Mouse (Mus musculus) embryonic facial prominence, embryonic 14.5 days (tissue): Measurements from ENCODE around the gene Ddx28. TPM values are rescaled to one million over a fixed set of nuclear protein-coding genes. Genes with fewer than 3 reads are reported as not detected.

Source experiments
- ATAC-seq: fragments of 200-750 bp; cut with Nextera tagmentation; 2 replicates; pipeline ENCODE4 v1.8.0; 2017; ENCODE audit warnings: low read depth, moderate number of reproducible peaks, moderate TSS enrichment
- DNase-seq: peaks from one replicate; pipeline ENCODE4 v3.0.0-alpha.2; 2015; ENCODE audit warnings: low spot score
- H3K27ac ChIP-seq: fragments of 300-500 bp; sonication (generic); replicated peaks from 2 replicates; pipeline ENCODE4 v1.5.1; 2014; ENCODE audit warnings: low read depth, mild to moderate bottlenecking, low read length, moderate library complexity
- H3K27me3 ChIP-seq: fragments of 300-500 bp; sonication (generic); replicated peaks from 2 replicates; pipeline ENCODE4 v1.6.1; 2014; ENCODE audit warnings: low read length; ENCODE audit not compliant: control insufficient read depth, insufficient read depth
- H3K36me3 ChIP-seq: fragments of 300-500 bp; sonication (generic); 2 replicates; pipeline ENCODE4 v1.6.1; 2014; ENCODE audit warnings: low read length, mixed read lengths; ENCODE audit not compliant: control insufficient read depth, insufficient read depth
- H3K4me1 ChIP-seq: fragments of 300-500 bp; sonication (generic); 2 replicates; pipeline ENCODE4 v1.6.1; 2014; ENCODE audit warnings: antibody characterized with exemption, low read length; ENCODE audit not compliant: control insufficient read depth, insufficient read depth
- H3K4me2 ChIP-seq: fragments of 300-500 bp; sonication (generic); 2 replicates; pipeline ENCODE4 v1.6.1; 2014; ENCODE audit warnings: low read depth, mild to moderate bottlenecking, low read length, moderate library complexity, mixed read lengths
- H3K4me3 ChIP-seq: fragments of 300-500 bp; sonication (generic); 2 replicates; pipeline ENCODE4 v1.5.1; 2014; ENCODE audit warnings: low read depth, mild to moderate bottlenecking, low read length
- H3K9ac ChIP-seq: fragments of 300-500 bp; sonication (generic); 2 replicates; pipeline ENCODE4 v1.6.1; 2014; ENCODE audit warnings: low read depth, mild to moderate bottlenecking, low read length, moderate library complexity, mixed read lengths
- H3K9me3 ChIP-seq: fragments of 300-500 bp; sonication (generic); 2 replicates; pipeline ENCODE4 v1.6.1; 2016; ENCODE audit warnings: low read length; ENCODE audit not compliant: control insufficient read depth
- WGBS: fragments of 180-500 bp; shearing (Covaris S2); extraction: QIAGEN DNeasy Blood & Tissue Kit; methylation state at CpG from one replicate; pipeline ENCODE4 v1.1.7; 2014; 5-methylcytosine and 5-hydroxymethylcytosine counted together
- polyA plus RNA-seq: library from polyadenylated mRNA; unstranded; fragments of >200 nt; fragmentation: Nextera tagmentation; extraction: Ambion mirVana; gene quantifications from 2 replicates; pipeline ENCODE4 v1.2.1, GENCODE M21; 2014

The Ddx28 gene
- polyA plus RNA-seq, 1 experiment from 2014 or later: 14.7 TPM

GRCm38 (mm10) chr8:105965905-105966341 is 45.8 kb downstream of the Ddx28 start, which contains the start of gene Slc12a4:
Slc12a4 (minus strand) TSS chr8:105966097.
- Histone ChIP-seq H3K9me3 (no peaks in the 10 kb centered on the region), H3K27ac (peak within 1 kb of the TSS; percentile 95), H3K9ac (peak within 1 kb of the TSS; percentile 94), H3K4me1 (peaks cover 19% of the 10 kb centered on the region), H3K4me2 (peak within 1 kb of the TSS; percentile 76), H3K4me3 (peak within 1 kb of the TSS; percentile 85), H3K27me3 (no peaks in the 10 kb centered on the region), H3K36me3 (no peaks in the 10 kb centered on the region)
- ATAC-seq: peak; percentile 91
- WGBS: 2% methylated on average over 16 of the region's 47 CpGs
- peak; percentile 94 for DNase-seq

GRCm38 (mm10) chr8:105965266-105965904 is 46.3 kb downstream of the Ddx28 start:
- ATAC-seq (peak; percentile 83), DNase-seq (peak; percentile 87)
- Histone ChIP-seq H3K4me1 (peaks cover 19% of the 10 kb centered on the region), H3K9me3 (no peaks in the 10 kb centered on the region), H3K36me3 (0 out of 2 replicates have a peak, but pooled peaks cover 2% of the 10 kb centered on the region), H3K27ac (peak overlapping the region; percentile 95), H3K27me3 (no peaks in the 10 kb centered on the region), H3K9ac (peak overlapping the region; percentile 94), H3K4me2 (peak overlapping the region; percentile 76), H3K4me3 (peak overlapping the region; percentile 85)
- WGBS: 1% methylated on average over 27 of the region's 40 CpGs

- ATAC-seq (no peak), DNase-seq (no peak)
- peak overlapping the region; percentile 95; the same call in 1 of the 2 replicates for H3K27ac ChIP-seq
Observed at GRCm38 (mm10) chr8:105964506-105965265, 47.0 kb downstream of the Ddx28 start.

GRCm38 (mm10) chr8:105961536-105961935 is 50.1 kb downstream of the Ddx28 start:
- Histone ChIP-seq H3K27me3 (no peaks in the 10 kb centered on the region), H3K27ac (no peak overlapping the region), H3K9ac (no peak overlapping the region), H3K4me3 (no peak overlapping the region), H3K4me2 (no peak overlapping the region), H3K36me3 (peaks cover 31% of the 10 kb centered on the region), H3K9me3 (no peaks in the 10 kb centered on the region), H3K4me1 (peaks cover 13% of the 10 kb centered on the region)
- ATAC-seq (no peak), DNase-seq (no peak)
- 86% methylated on average over 10 of the region's 10 CpGs for WGBS

More at GRCm38 (mm10) chr8:105964506-105965265, 47.0 kb downstream of the Ddx28 start:
- H3K9ac ChIP-seq: peak overlapping the region; percentile 94
- H3K27me3 ChIP-seq: no peaks in the 10 kb centered on the region
- H3K4me2 ChIP-seq: peak overlapping the region; percentile 76
- H3K9me3 ChIP-seq: no peaks in the 10 kb centered on the region
- peaks cover 19% of the 10 kb centered on the region for H3K4me1 ChIP-seq
- 0 out of 2 replicates have a peak, but pooled peaks cover 8% of the 10 kb centered on the region for H3K36me3 ChIP-seq
- H3K4me3 ChIP-seq: peak overlapping the region; percentile 85
- 47% methylated on average over 12 of the region's 12 CpGs for WGBS

- H3K27me3 ChIP-seq: no peaks in the 10 kb centered on the region
- no peak overlapping the region for H3K27ac ChIP-seq
- WGBS: 72% methylated on average over 14 of the region's 14 CpGs
- H3K9ac ChIP-seq: no peak overlapping the region
- peaks cover 13% of the 10 kb centered on the region; the same call in 1 of the 2 replicates for H3K4me1 ChIP-seq
- H3K4me2 ChIP-seq: no peak overlapping the region
- no peak overlapping the region for H3K4me3 ChIP-seq
- H3K36me3 ChIP-seq: peaks cover 35% of the 10 kb centered on the region
- DNase-seq: no peak
- ATAC-seq: no peak
- no peaks in the 10 kb centered on the region for H3K9me3 ChIP-seq
Observed at GRCm38 (mm10) chr8:105961101-105961500, 50.6 kb downstream of the Ddx28 start.

Other genes starting within 250 kb of the Ddx28 start
- 10.8 and 11.2 TPM in 2 replicates for gene Ranbp10, start 184.5 kb downstream of the Ddx28 start, polyA plus RNA-seq
- gene Tsnaxip1, start 184.2 kb downstream of the Ddx28 start, polyA plus RNA-seq: 0.52 and 3.4 TPM in 2 replicates
- gene Cenpt, start 158.6 kb downstream of the Ddx28 start, polyA plus RNA-seq: 35.0 and 35.8 TPM in 2 replicates
- 59.6 and 61.8 TPM in 2 replicates for gene Thap11, start 156.8 kb downstream of the Ddx28 start, polyA plus RNA-seq
- 223 and 258 TPM in 2 replicates for gene Nutf2, start 151.3 kb downstream of the Ddx28 start, polyA plus RNA-seq
- 35.8 and 42.0 TPM in 2 replicates for gene Edc4, start 131.0 kb downstream of the Ddx28 start, polyA plus RNA-seq
- 0.62 and 0.71 TPM in 2 replicates for gene Nrn1l, start 118.3 kb downstream of the Ddx28 start, polyA plus RNA-seq
- 26.1 and 34.0 TPM in 2 replicates for gene Pskh1, start 111.4 kb downstream of the Ddx28 start, polyA plus RNA-seq
- 0.57 and 1.1 TPM in 2 replicates for gene Ctrl, start 78.0 kb downstream of the Ddx28 start, polyA plus RNA-seq
- gene Psmb10, start 73.4 kb downstream of the Ddx28 start, polyA plus RNA-seq: 35.9 and 37.3 TPM in 2 replicates
- 1.7 and 1.8 TPM in 2 replicates for gene Lcat, start 68.5 kb downstream of the Ddx28 start, polyA plus RNA-seq
- 42.8 and 43.9 TPM in 2 replicates for gene Slc12a4, start 45.8 kb downstream of the Ddx28 start, polyA plus RNA-seq
- gene Dpep3, start 32.5 kb downstream of the Ddx28 start, polyA plus RNA-seq: not detected in 2 replicates
- 16.0 and 20.2 TPM in 2 replicates for gene Dus2, start 20.5 kb downstream of the Ddx28 start, polyA plus RNA-seq
- not detected in 2 replicates for gene Dpep2nb, start 5.9 kb downstream of the Ddx28 start, polyA plus RNA-seq
- 7.2 and 7.3 TPM in 2 replicates for gene Nfatc3, start 47.0 kb upstream of the Ddx28 start, polyA plus RNA-seq
- 14.9 and 20.0 TPM in 2 replicates for gene Esrp2, start 125.1 kb upstream of the Ddx28 start, polyA plus RNA-seq
- gene Pla2g15, start 138.5 kb upstream of the Ddx28 start, polyA plus RNA-seq: 6.8 and 7.2 TPM in 2 replicates
- gene Slc7a6, start 157.0 kb upstream of the Ddx28 start, polyA plus RNA-seq: 46.9 and 51.6 TPM in 2 replicates
- gene Slc7a6os, start 199.1 kb upstream of the Ddx28 start, polyA plus RNA-seq: 29.4 and 31.5 TPM in 2 replicates
- gene Prmt7, start 199.1 kb upstream of the Ddx28 start, polyA plus RNA-seq: 38.7 and 47.6 TPM in 2 replicates